Mouse (Mus musculus): Measurements from ENCODE around the gene Fbxo28.
"Not testable (repeated sequence)": the region's sequence is repeated elsewhere in the genome, so short reads cannot be mapped to it uniquely, and the experiment has no call there.

The Fbxo28 gene

GRCm38 (mm10) chr1:182341993-182342392 is 564 bp upstream of the Fbxo28 start:
- DNase-seq (ENCODE audit: low spot score in 2 of 2): no peak

- no peak for DNase-seq (ENCODE audit: low spot score in 2 of 2)
These were observed 1.1 kb downstream of the Fbxo28 start for GRCm38 (mm10) chr1:182340281-182340680.

DNA sequence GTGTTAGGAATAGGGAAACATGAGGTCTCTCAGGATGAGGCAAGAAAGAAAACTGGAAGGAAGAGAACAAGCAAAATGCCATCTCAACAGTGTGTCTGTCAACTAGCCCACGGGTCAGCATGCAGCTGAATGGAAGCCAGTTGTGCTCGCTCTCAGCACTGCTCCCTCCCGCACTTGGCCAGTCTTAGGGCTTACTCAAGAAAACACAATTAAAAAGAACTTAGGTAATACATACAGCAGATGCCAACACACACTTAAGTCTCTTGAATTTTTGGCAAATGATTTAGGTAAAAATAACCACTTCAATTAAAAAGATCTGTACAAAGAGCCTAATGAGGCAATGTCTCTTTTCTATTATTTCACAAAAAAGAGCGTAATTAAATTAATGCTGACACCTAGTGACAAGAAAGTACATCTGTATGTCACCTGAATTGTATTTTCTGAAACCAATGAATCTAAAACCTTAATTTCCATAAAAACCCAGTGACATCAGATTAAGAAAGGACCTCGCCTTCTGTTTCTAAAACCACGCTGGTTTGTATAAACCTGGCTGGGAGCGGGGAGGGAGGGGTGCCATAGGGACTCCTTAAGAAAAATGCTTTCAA is 2.4 kb downstream of the Fbxo28 start:
- DNase-seq (ENCODE audit: low spot score in 2 of 2): no peak

DNA sequence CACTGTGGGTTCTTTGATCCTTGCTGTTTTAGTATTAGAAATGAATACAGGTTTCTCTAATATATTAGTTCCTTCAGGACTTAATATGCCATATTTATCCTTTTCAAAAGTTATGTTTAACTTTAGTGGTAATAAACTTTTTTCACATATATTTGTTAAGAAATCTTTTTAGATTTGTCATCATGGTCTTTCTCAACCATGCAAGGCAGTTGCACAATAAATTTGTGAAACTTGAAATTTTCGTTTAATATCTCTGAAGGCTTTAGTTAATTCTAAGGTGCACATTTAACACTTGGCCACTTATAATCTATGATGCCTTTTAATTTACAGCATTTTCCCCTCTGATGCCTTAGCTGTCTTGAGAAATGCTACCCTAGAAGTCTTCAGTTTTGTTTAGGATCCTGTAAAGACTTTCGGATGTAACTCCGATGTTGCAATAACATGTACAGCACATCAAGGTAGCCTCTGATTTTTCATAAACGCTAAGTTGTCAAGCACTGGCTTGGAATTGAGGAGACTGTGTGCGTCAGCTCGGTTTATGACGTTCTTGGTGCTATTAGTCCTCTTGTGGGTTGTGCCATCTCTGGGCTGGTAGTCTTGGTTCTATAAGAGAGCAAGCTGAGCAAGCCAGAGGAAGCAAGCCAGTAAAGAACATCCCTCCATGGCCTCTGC is 7.5 kb downstream of the Fbxo28 start:
- DNase-seq (ENCODE audit: low spot score in 2 of 2): no peak

DNA sequence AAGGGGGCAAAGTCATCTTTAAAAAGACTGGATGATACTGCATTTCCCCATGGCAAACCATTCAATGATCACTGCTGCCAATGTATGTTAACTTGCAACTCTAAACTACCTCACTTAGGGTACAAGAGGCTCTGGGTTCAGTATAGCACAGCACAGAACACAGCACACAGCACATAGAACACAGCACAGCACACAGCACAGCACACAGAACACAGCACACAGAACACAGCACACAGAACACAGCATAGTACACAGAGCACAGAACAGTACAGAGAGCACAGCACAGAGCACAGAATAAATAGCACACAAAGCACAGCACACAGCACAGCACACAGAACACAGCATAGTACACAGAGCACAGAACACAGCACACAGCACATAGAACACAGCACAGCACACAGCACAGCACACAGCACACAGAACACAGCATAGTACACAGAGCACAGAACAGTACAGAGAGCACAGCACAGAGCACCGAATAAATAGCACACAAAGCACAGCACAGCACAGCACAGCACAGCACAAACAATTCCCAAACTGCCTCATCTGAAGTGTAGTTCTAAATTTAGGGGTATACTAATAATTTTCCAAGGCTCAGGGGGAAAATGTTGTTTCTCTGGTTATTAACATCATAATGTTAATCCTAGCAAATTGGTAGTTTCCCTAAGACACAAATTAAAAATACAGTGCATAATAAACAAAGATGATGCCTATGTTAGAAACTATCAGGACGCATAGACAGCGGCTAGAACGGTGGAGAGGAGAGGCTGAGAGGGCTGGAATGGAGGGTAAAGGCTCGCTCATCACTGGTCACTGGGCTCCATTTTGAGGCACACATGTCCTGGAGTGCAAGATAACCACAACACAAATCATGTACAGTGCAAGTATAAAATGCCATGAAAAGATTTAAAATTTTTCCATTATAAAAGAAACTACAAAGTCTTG is 9.1 kb downstream of the Fbxo28 start:
- no peak for DNase-seq (ENCODE audit: low spot score in 2 of 2)

DNA sequence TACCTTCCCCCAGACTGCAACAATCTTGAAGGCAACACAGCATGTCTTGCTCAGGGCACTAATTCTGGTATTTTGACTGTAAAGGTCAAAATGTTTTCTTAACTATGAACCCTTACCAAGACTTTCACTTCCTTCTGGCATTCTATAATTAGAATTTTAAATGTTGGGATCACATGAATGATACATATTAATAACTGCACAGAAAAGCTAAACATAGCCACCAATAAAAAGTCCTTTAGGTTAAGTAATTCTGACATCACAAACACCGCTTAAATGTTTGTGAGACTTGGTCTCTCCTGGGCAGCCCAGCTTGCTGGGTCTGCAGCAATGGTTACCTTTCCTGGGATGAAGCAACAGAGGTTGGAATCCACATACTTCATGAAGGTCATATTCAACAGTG is 15.5 kb downstream of the Fbxo28 start:
- DNase-seq (ENCODE audit: low spot score in 2 of 2): no peak

GRCm38 (mm10) chr1:182324552-182324951 is 16.9 kb downstream of the Fbxo28 start:
- no peak for DNase-seq (ENCODE audit: low spot score in 2 of 2)

- DNase-seq (ENCODE audit: low spot score in 2 of 2): no peak
These were observed 18.3 kb downstream of the Fbxo28 start for GRCm38 (mm10) chr1:182323139-182323538.

GRCm38 (mm10) chr1:182314201-182314600 is 27.2 kb downstream of the Fbxo28 start:
- no peak for DNase-seq (ENCODE audit: low spot score in 2 of 2)

GRCm38 (mm10) chr1:182313181-182313580 is 28.2 kb downstream of the Fbxo28 start:
- DNase-seq (ENCODE audit: low spot score in 2 of 2): no peak

DNA sequence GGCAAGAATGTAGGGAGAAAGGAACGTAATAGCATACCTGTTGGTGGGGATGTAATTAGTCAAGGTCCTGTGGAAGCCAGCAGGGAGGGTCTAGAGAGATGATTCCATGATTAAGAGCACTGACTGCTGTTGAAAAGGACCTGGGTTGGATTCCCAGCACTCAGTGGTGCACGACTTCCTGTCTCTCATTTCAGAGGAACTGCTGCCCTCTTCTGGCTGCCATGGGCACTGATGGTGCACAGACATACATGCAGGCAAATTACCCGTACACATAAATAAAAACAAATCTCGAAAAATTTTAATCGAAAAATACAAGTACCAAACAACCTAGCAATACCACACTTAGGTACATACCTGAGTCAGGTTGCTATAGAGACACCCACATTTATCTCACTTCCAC is 30.1 kb downstream of the Fbxo28 start:
- no peak for DNase-seq (ENCODE audit: low spot score in 2 of 2)

GRCm38 (mm10) chr1:182310316-182310715 is 31.1 kb downstream of the Fbxo28 start:
- DNase-seq (ENCODE audit: low spot score in 2 of 2): no peak

DNA sequence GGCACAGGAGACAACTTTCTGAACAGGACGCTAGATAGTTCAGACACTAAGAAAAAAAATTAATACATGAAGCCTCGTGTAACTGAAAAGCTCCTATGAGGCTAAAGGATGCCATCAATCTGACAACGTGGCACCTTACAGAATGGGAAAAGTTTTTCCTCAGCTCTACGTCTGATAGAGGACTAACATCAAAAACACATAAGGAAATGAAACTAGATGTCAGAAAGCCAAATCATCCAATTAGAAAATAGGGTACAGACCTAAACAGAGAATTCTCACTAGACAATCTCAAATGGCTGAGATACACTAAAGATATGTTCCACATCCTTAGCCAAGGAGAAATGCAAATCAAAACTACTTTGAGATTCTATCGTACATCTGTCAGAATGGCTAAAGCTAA is 32.0 kb downstream of the Fbxo28 start:
- no peak for DNase-seq (ENCODE audit: low spot score in 2 of 2)

GRCm38 (mm10) chr1:182302916-182303315 is 38.5 kb downstream of the Fbxo28 start:
- no peak for DNase-seq (ENCODE audit: low spot score in 2 of 2)

- DNase-seq (ENCODE audit: low spot score in 2 of 2): no peak
These were observed 39.1 kb downstream of the Fbxo28 start for GRCm38 (mm10) chr1:182302176-182302870.

DNA sequence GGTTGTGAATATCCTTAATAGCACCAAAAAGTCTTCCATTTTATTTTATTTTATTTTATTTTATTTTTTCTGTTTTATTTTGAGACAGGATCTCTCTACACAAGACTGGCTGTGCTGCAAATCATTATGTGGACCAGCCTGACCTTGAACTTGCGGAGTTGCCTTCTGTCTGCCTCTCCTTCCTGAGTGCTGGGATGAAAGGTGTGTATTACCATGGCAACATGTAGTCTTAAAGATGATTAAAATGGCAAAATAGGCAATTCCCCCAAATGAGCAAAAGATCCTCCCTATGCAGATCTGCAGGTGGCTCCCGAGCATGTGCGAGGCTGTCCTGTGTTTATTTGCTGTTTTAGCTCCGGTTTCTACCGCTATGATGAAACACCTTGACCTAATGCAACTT is 43.6 kb downstream of the Fbxo28 start:
- DNase-seq (ENCODE audit: low spot score in 2 of 2): no peak

- no peak for DNase-seq (ENCODE audit: low spot score in 2 of 2)
These were observed 44.2 kb downstream of the Fbxo28 start for GRCm38 (mm10) chr1:182297246-182297645.

DNA sequence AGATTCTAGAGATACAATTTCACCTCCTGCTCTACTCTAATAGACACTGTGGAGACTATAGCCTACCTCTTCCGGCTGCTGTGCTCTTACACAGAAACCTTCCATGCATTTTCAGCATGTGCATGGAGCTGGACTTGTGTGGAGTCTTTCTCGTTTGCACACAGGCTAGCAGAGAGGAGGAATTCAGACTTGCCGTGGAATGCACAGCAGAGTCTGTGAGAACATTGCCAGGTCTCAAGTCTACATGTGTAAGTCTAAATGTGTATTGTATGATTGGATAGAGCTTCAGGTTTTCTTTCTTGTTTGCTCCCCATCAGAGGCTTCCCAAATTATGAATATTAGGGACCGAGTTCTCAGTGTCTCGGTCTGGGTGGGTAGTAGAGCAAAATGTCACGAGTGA is 44.6 kb downstream of the Fbxo28 start:
- DNase-seq (ENCODE audit: low spot score in 2 of 2): no peak

GRCm38 (mm10) chr1:182296141-182296540 is 45.3 kb downstream of the Fbxo28 start:
- DNase-seq (ENCODE audit: low spot score in 2 of 2): no peak

DNA sequence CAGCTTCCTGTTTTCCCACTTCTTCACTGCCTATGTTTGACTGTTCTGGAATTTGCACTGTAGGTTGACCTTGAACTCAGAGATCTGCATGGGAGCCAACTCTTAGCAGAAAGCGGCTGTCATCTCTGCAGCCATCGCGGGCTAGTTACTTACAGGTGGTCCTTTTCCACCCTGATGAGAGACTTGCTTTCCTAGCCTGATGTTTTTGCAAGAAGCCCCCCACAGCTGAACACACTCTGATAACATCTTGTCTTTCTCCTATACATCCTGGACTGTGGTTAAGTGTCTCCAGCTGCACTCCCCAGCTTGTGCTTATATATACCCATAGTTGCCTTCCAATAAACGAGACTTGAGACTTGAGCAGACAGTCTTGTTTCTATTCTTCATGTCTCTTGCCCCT is 49.1 kb downstream of the Fbxo28 start:
- DNase-seq (ENCODE audit: low spot score in 2 of 2): no peak

DNA sequence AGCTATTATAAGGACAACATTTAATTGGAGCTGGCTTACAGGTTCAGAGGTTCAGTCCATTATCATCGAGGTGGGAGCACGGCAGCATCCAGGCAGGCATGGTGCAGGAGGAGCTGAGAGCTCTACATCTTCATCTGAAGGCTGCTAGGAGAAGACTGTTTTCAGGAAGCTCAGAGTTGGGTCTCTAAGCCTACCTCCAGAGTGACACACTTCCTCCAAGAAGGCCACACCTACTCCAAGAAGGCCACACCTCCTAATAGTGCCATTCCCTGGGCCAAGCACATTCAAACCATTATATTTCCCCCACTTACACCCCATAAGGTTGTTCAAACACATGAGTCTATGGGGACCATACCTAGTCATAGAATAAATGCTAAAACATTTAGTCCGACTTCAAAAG is 50.7 kb downstream of the Fbxo28 start:
- not testable (repeated sequence) for DNase-seq (ENCODE audit: low spot score in 2 of 2)

GRCm38 (mm10) chr1:182289781-182290180 is 51.6 kb downstream of the Fbxo28 start:
- no peak for DNase-seq (ENCODE audit: low spot score in 2 of 2)

Measured in frontal cortex, postnatal 10 days (tissue).